Mouse (Mus musculus) lung, postnatal 0 days (tissue): ENCODE results near the gene Mcmbp. TPM values are rescaled to one million over a fixed set of nuclear protein-coding genes. Genes with fewer than 3 reads are reported as not detected.

Experiments
- ATAC-seq: fragments of 200-750 bp; cut with Nextera tagmentation; 2 replicates; pipeline ENCODE4 v1.8.0; 2017; ENCODE audit warnings: moderate library complexity
- DNase-seq: peaks from one replicate; pipeline ENCODE4 v3.0.0-alpha.2; 2016; ENCODE audit warnings: low spot score
- H3K27ac ChIP-seq: fragments of 300-500 bp; sonication (generic); 2 replicates; pipeline ENCODE4 v1.5.1; 2014; ENCODE audit warnings: antibody characterized with exemption, mild to moderate bottlenecking, low read length, mixed read lengths
- H3K27me3 ChIP-seq: fragments of 300-500 bp; sonication (generic); replicated peaks from 2 replicates; pipeline ENCODE4 v1.6.1; 2014; ENCODE audit warnings: low read length, mixed read lengths; ENCODE audit not compliant: insufficient read depth
- H3K36me3 ChIP-seq: fragments of 300-500 bp; sonication (generic); 2 replicates; pipeline ENCODE4 v1.6.1; 2014; ENCODE audit warnings: low read length, mixed read lengths; ENCODE audit not compliant: insufficient read depth
- H3K4me1 ChIP-seq: fragments of 300-500 bp; sonication (generic); 2 replicates; pipeline ENCODE4 v1.6.1; 2014; ENCODE audit warnings: antibody characterized with exemption, low read depth, low read length, mixed read lengths; ENCODE audit not compliant: insufficient read depth
- H3K4me2 ChIP-seq: fragments of 300-500 bp; sonication (generic); replicated peaks from 2 replicates; pipeline ENCODE4 v1.6.1; 2014; ENCODE audit warnings: low read depth, mild to moderate bottlenecking, low read length, moderate library complexity, mixed read lengths
- H3K4me3 ChIP-seq: fragments of 300-500 bp; sonication (generic); 2 replicates; pipeline ENCODE4 v1.5.1; 2014; ENCODE audit warnings: low read depth, low read length
- H3K9ac ChIP-seq: fragments of 300-500 bp; sonication (generic); replicated peaks from 2 replicates; pipeline ENCODE4 v1.6.1; 2014; ENCODE audit warnings: low read depth, mild to moderate bottlenecking
- H3K9me3 ChIP-seq: fragments of 300-500 bp; sonication (generic); 2 replicates; pipeline ENCODE4 v1.6.1; 2016; ENCODE audit warnings: low read length, mixed read lengths
- CTCF ChIP-seq: IDR thresholded peaks from 2 replicates; pipeline ENCODE4 v1.5.1; 2016; ENCODE audit warnings: antibody characterized with exemption, mild to moderate bottlenecking
- EP300 ChIP-seq: IDR thresholded peaks from 2 replicates; pipeline ENCODE4 v1.6.1; 2016; ENCODE audit warnings: antibody characterized with exemption, mild to moderate bottlenecking, control low read depth
- WGBS: fragments of 180-500 bp; shearing (Covaris S2); extraction: QIAGEN DNeasy Blood & Tissue Kit; methylation state at CpG from one replicate; pipeline ENCODE4 v1.1.7; 2014; 5-methylcytosine and 5-hydroxymethylcytosine counted together
- polyA plus RNA-seq: library from polyadenylated mRNA; unstranded; fragments of >200 nt; fragmentation: Nextera tagmentation; extraction: Ambion mirVana; gene quantifications from 2 replicates; pipeline ENCODE4 v1.2.1, GENCODE M21; 2015

The Mcmbp gene
- polyA plus RNA-seq, 1 experiment from 2014 or later, result 38.8 TPM

- Histone ChIP-seq H3K27ac (no peak overlapping the region), H3K9ac (no peak overlapping the region), H3K27me3 (no peaks in the 10 kb centered on the region), H3K4me3 (no peak overlapping the region), H3K9me3 (no peaks in the 10 kb centered on the region), H3K4me2 (no peak overlapping the region), H3K36me3 (0 out of 2 replicates have a peak, but pooled peaks cover 8% of the 10 kb centered on the region), H3K4me1 (no peaks in the 10 kb centered on the region)
- WGBS, result 86% methylated on average over 8 of the region's 8 CpGs
- ATAC-seq (no peak), DNase-seq (no peak)
- TF ChIP-seq EP300 (no peak), CTCF (no peak)
Observed at GRCm38 (mm10) chr7:128663906-128664305, 76.4 kb downstream of the Mcmbp start.

GRCm38 (mm10) chr7:128656970-128657369, 83.3 kb downstream of the Mcmbp start:
- H3K27ac ChIP-seq, result no peak overlapping the region
- H3K4me2 ChIP-seq, result no peak overlapping the region
- DNase-seq, result no peak
- ATAC-seq, result no peak
- H3K9ac ChIP-seq, result no peak overlapping the region
- no peak for TF ChIP-seq EP300
- TF ChIP-seq CTCF, result no peak
- no peak overlapping the region for H3K4me3 ChIP-seq
- no peaks in the 10 kb centered on the region for H3K4me1 ChIP-seq
- 94% methylated on average over 1 of the region's 1 CpGs for WGBS
- H3K9me3 ChIP-seq, result no peaks in the 10 kb centered on the region
- H3K36me3 ChIP-seq, result no peaks in the 10 kb centered on the region
- no peaks in the 10 kb centered on the region for H3K27me3 ChIP-seq

Other genes starting within 250 kb of the Mcmbp start
- gene Bag3, start 216.9 kb downstream of the Mcmbp start, polyA plus RNA-seq, result 20.3 and 23.7 TPM in 2 replicates
- gene Inpp5f, start 129.2 kb downstream of the Mcmbp start, polyA plus RNA-seq, result 10.6 and 10.7 TPM in 2 replicates
- 22.7 and 24.1 TPM in 2 replicates for gene Sec23ip, start 4.4 kb upstream of the Mcmbp start, polyA plus RNA-seq